Mouse (Mus musculus) olfactory bulb, adult 2 months (tissue): Measurements from ENCODE around the gene Bicra. TPM values are rescaled to one million over a fixed set of nuclear protein-coding genes. Genes with fewer than 3 reads are reported as not detected.

ENCODE experiments used
- H3K27ac ChIP-seq: fragments of 200-500 bp; 2 replicates; pipeline ENCODE4 v1.5.1; 2012; ENCODE audit warnings: low read depth, low read length; ENCODE audit not compliant: insufficient read depth
- H3K4me1 ChIP-seq: fragments of 200-500 bp; 2 replicates; pipeline ENCODE4 v1.6.1; 2012; ENCODE audit warnings: low read length; ENCODE audit not compliant: control insufficient read depth, insufficient read depth
- H3K4me3 ChIP-seq: fragments of 200-500 bp; 2 replicates; pipeline ENCODE4 v1.5.1; 2012; ENCODE audit warnings: mild to moderate bottlenecking, low read depth, low read length, moderate library complexity; ENCODE audit not compliant: insufficient read depth
- CTCF ChIP-seq: fragments of 200-500 bp; IDR thresholded peaks from 2 replicates; pipeline ENCODE4 v1.5.1; 2012; ENCODE audit warnings: low read depth, mild to moderate bottlenecking, low read length, moderate library complexity; ENCODE audit not compliant: insufficient read depth
- POLR2A ChIP-seq: fragments of 200-500 bp; IDR thresholded peaks from 2 replicates; pipeline ENCODE4 v1.6.1; 2012; ENCODE audit warnings: mild to moderate bottlenecking, low read depth, low read length, moderate library complexity; ENCODE audit not compliant: insufficient read depth
- WGBS: fragments of 180-500 bp; shearing (Covaris S2); methylation state at CpG from one replicate; pipeline ENCODE4 v1.1.7; 2018; 5-methylcytosine and 5-hydroxymethylcytosine counted together
- polyA plus RNA-seq: library from polyadenylated mRNA; stranded (reverse); fragments of >200 nt; gene quantifications from 2 replicates; pipeline ENCODE4 v1.2.4, GENCODE M21; 2012; ENCODE audit warnings: low replicate concordance; ENCODE audit not compliant: missing spikeins, insufficient read depth, insufficient read length

Gene Bicra
- polyA plus RNA-seq, 1 experiment: not detected

GRCm38 (mm10) chr7:16061219-16062098 lies 13.7 kb upstream of the Bicra start, which contains the start of gene Zfp541:
Gene Zfp541 (plus strand): TSS chr7:16061814.
- H3K27ac ChIP-seq: no peak within 1 kb of the TSS
- WGBS: 60% methylated on average over 80 of the region's 80 CpGs
- peaks cover 3% of the 10 kb centered on the region for H3K4me1 ChIP-seq
- peak within 1 kb of the TSS; percentile 10; the same call in 1 of the 2 replicates for H3K4me3 ChIP-seq
- TF ChIP-seq CTCF: no peak
- no peak for TF ChIP-seq POLR2A

GRCm38 (mm10) chr7:16057136-16057534 lies 9.4 kb upstream of the Bicra start:
- 60% methylated on average over 2 of the region's 2 CpGs for WGBS
- no peak overlapping the region for H3K27ac ChIP-seq
- H3K4me3 ChIP-seq: no peak overlapping the region
- H3K4me1 ChIP-seq: peaks cover 3% of the 10 kb centered on the region
- TF ChIP-seq CTCF: no peak
- no peak for TF ChIP-seq POLR2A

GRCm38 (mm10) chr7:16056459-16057135 lies 8.9 kb upstream of the Bicra start:
- 23% methylated on average over 5 of the region's 5 CpGs for WGBS
- Histone ChIP-seq H3K4me3 (no peak overlapping the region), H3K4me1 (peaks cover 3% of the 10 kb centered on the region), H3K27ac (no peak overlapping the region)
- TF ChIP-seq POLR2A (no peak), CTCF (no peak)

GRCm38 (mm10) chr7:16055665-16056064 lies 7.9 kb upstream of the Bicra start:
- Histone ChIP-seq H3K4me1 (no peaks in the 10 kb centered on the region; the same call in 1 of the 2 replicates), H3K4me3 (no peak overlapping the region), H3K27ac (no peak overlapping the region)
- 89% methylated on average over 6 of the region's 6 CpGs for WGBS
- TF ChIP-seq CTCF (no peak), POLR2A (no peak)

- TF ChIP-seq CTCF (no peak), POLR2A (no peak)
- Histone ChIP-seq H3K4me1 (no peaks in the 10 kb centered on the region; the same call in 1 of the 2 replicates), H3K27ac (no peak overlapping the region), H3K4me3 (no peak overlapping the region)
- WGBS: 66% methylated on average over 4 of the region's 4 CpGs
Measured at GRCm38 (mm10) chr7:16054966-16055365, 7.2 kb upstream of the Bicra start.

GRCm38 (mm10) chr7:16053105-16053504 lies 5.4 kb upstream of the Bicra start:
- peaks cover 3% of the 10 kb centered on the region for H3K4me1 ChIP-seq
- H3K4me3 ChIP-seq: peak overlapping the region; percentile 47
- H3K27ac ChIP-seq: no peak overlapping the region
- 12% methylated on average over 6 of the region's 6 CpGs for WGBS
- TF ChIP-seq POLR2A (no peak), CTCF (no peak)

- H3K27ac ChIP-seq: peak overlapping the region; percentile 48; the same call in 1 of the 2 replicates
- under 1% methylated on average over 24 of the region's 24 CpGs for WGBS
- no peak for TF ChIP-seq CTCF
- TF ChIP-seq POLR2A: peak; percentile 34; the same call in 1 of the 2 replicates
Measured at GRCm38 (mm10) chr7:16052684-16053083, 5.0 kb upstream of the Bicra start.

GRCm38 (mm10) chr7:16051883-16052595 lies 4.3 kb upstream of the Bicra start:
- peak overlapping the region; percentile 47 for H3K4me3 ChIP-seq
- TF ChIP-seq POLR2A (no peak), CTCF (peak; percentile 22; the same call in 1 of the 2 replicates)
- 3% methylated on average over 19 of the region's 19 CpGs for WGBS
- peaks cover 3% of the 10 kb centered on the region for H3K4me1 ChIP-seq
- H3K27ac ChIP-seq: peak overlapping the region; percentile 48; the same call in 1 of the 2 replicates

More at GRCm38 (mm10) chr7:16052684-16053083, 5.0 kb upstream of the Bicra start:
- H3K4me3 ChIP-seq: peak overlapping the region; percentile 47
- H3K4me1 ChIP-seq: peaks cover 3% of the 10 kb centered on the region
